8 mouse cellular contexts compared by ENCODE assay signal in genomic region chr12:103202592-103203544, GRCm38 (mm10). TPM values are rescaled to one million over a fixed set of nuclear protein-coding genes. Genes with fewer than 3 reads are reported as not detected.
DNase-seq lines count a peak whose midpoint lies in the region; ATAC-seq and TF ChIP-seq lines count a peak whose summit lies in the region.

No protein-coding gene starts in this region.

- no peak overlapping the region for H3K4me2 ChIP-seq in hindbrain, postnatal 0 days (ENCODE audit: low read depth, low read length)
- H3K4me2 ChIP-seq in liver, embryonic 12.5 days = no peak overlapping the region

- peak overlapping the region; percentile 48; the same call in 1 of the 2 replicates for H3K27ac ChIP-seq in hindbrain, postnatal 0 days
- H3K27ac ChIP-seq in liver, embryonic 12.5 days = no peak overlapping the region

- no peak for TF ChIP-seq CTCF in hindbrain, postnatal 0 days (IDR thresholded peaks at IDR 0.05; ENCODE audit: low read depth)

- peak; percentile 75 for ATAC-seq in hindbrain, postnatal 0 days
- peak; percentile 50; the same call in 1 of the 2 replicates for ATAC-seq in liver, embryonic 12.5 days

- peaks cover 10% of the 10 kb centered on the region; the same call in 1 of the 2 replicates for H3K4me1 ChIP-seq in hindbrain, postnatal 0 days (ENCODE audit: insufficient read depth, low read length)
- H3K4me1 ChIP-seq in liver, embryonic 12.5 days = no peaks in the 10 kb centered on the region

- H3K9ac ChIP-seq in hindbrain, postnatal 0 days (replicated peaks; ENCODE audit: low read length) = no peak overlapping the region
- no peak overlapping the region for H3K9ac ChIP-seq in liver, embryonic 12.5 days

- H3K4me3 ChIP-seq in hindbrain, postnatal 0 days (ENCODE audit: low read length) = no peak overlapping the region
- H3K4me3 ChIP-seq in liver, embryonic 12.5 days = no peak overlapping the region

- no peaks in the 10 kb centered on the region; the same call in 1 of the 2 replicates for H3K27me3 ChIP-seq in hindbrain, postnatal 0 days (ENCODE audit: insufficient read depth, low read length)
- H3K27me3 ChIP-seq in liver, embryonic 12.5 days (replicated peaks) = no peaks in the 10 kb centered on the region

- WGBS in hindbrain, postnatal 0 days = 16% methylated on average over 11 of the region's 11 CpGs
- 33% methylated on average over 11 of the region's 11 CpGs for WGBS in liver, embryonic 12.5 days (ENCODE audit: insufficient replicate concordance)

- peak; percentile 14 for DNase-seq in right cerebral cortex, adult 18-20 months
- no peak for DNase-seq in right cerebral cortex, postnatal 25 days
- DNase-seq in embryo, embryonic 11.5 days (ENCODE audit: low read depth, low spot score) = peak; percentile 27
- peak; percentile 68 for DNase-seq in hindbrain, postnatal 0 days (ENCODE audit: low spot score)
- DNase-seq in frontal cortex, postnatal 10 days (ENCODE audit: low spot score in 2 of 2) = no peak
- no peak for DNase-seq in urinary bladder, adult 2 months (ENCODE audit: low spot score)
- no peak for DNase-seq in frontal cortex, postnatal 25 days (ENCODE audit: low spot score in 2 of 2)

- H3K36me3 ChIP-seq in hindbrain, postnatal 0 days (ENCODE audit: insufficient read depth, low read length) = no peaks in the 10 kb centered on the region
- H3K36me3 ChIP-seq in liver, embryonic 12.5 days = no peaks in the 10 kb centered on the region

- no peaks in the 10 kb centered on the region for H3K9me3 ChIP-seq in hindbrain, postnatal 0 days (ENCODE audit: low read length)
- H3K9me3 ChIP-seq in liver, embryonic 12.5 days (replicated peaks) = no peaks in the 10 kb centered on the region

RNA-seq across cellular contexts. Expression of gene Prima1, which starts 39.1 kb away (rescaled TPM):
- total RNA-seq in hindbrain, postnatal 0 days (2014; rRNA removed) = 1.3 and 3.6 TPM in 2 replicates
- 0.87 and 0.93 TPM in 2 replicates for polyA plus RNA-seq in hindbrain, postnatal 0 days (2015; fragmentation: Nextera tagmentation; extraction: Ambion mirVana)
- not detected in 2 replicates for polyA plus RNA-seq in liver, embryonic 12.5 days (2016; fragmentation: Nextera tagmentation; extraction: Ambion mirVana)
- 7.5 and 8.4 TPM in 2 replicates for polyA plus RNA-seq in urinary bladder, adult 2 months (2012; rRNA removed)

Comparison
In these comparisons a context has a peak if more than half of its experiments do, and no peak if none do; other contexts are left out.
1. DNase-seq: peak in right cerebral cortex, adult 18-20 months (single experiment), embryo, embryonic 11.5 days (single experiment) and hindbrain, postnatal 0 days (single experiment); none in right cerebral cortex, postnatal 25 days (single experiment), frontal cortex, postnatal 10 days (0 of 2), urinary bladder, adult 2 months (single experiment) and frontal cortex, postnatal 25 days (0 of 2).